Mouse (Mus musculus): Measurements from ENCODE around the gene U2af1. TPM values are rescaled to one million over a fixed set of nuclear protein-coding genes. Genes with fewer than 3 reads are reported as not detected.
A peak's percentile ranks its signal among the peaks of the same experiment; 100 is the strongest.

Gene U2af1
- total and polyA plus RNA-seq, 3 experiments = 211 to 928 (median 498) TPM

DNA sequence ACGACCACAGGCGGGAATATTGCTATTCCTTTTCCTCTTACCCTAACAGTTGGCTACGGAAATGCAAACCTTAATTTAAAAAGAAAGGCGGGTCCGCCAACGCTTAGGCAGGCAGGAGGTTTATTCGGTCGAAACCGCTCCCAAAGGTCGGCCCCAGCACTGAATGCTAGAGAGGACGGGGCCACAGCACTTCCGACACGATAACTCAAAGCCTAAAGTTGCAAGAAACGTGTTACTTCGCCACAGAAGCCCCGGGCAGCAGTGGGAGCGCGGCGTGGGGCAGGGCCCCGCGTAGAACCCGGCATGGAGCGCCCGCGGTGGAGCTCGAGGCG, 590 bp downstream of the U2af1 start:
- H3K9ac ChIP-seq (ENCODE audit: control insufficient read depth, low read depth, low read length, poor library complexity, severe bottlenecking) = peak overlapping the region; percentile 95
- peaks cover 0 to 7% of the 10 kb centered on the region in 2 experiments; a peak in 3 of 4 replicates for H3K4me1 ChIP-seq (ENCODE audit: control insufficient read depth in 1 of 2, insufficient read depth in 2 of 2, low read length in 2 of 2)
- TF ChIP-seq MAZ (IDR thresholded peaks at IDR 0.05; ENCODE audit: low read depth, low read length) = no peak
- 0 out of 2 replicates have a peak, but pooled peaks have one; percentile 87 for TF ChIP-seq CHD1 (IDR thresholded peaks at IDR 0.05; ENCODE audit: low read depth, low read length)

GRCm38 (mm10) chr17:31657141-31657983, 1.3 kb downstream of the U2af1 start:
- Histone ChIP-seq H3K4me1 (ENCODE audit: control insufficient read depth in 1 of 2, insufficient read depth in 2 of 2, low read length in 2 of 2) (peaks cover 0 to 7% of the 10 kb centered on the region in 2 experiments; a peak in 3 of 4 replicates), H3K9me3 (replicated peaks; ENCODE audit: insufficient read depth, low read length) (no peaks in the 10 kb centered on the region), H3K36me3 (ENCODE audit: control insufficient read depth in 1 of 2, insufficient read depth in 2 of 2, low read length in 2 of 2) (peaks cover 16 to 23% of the 10 kb centered on the region in 2 experiments), H3K4me3 (ENCODE audit: control insufficient read depth in 1 of 2, insufficient read depth in 1 of 2, low read depth in 2 of 2, low read length in 2 of 2) (peak overlapping the region; percentile 96 to 100), H3K27me3 (ENCODE audit: control insufficient read depth in 1 of 2, insufficient read depth in 2 of 2, low read length in 2 of 2) (no peaks in the 10 kb centered on the region), H3K9ac (ENCODE audit: control insufficient read depth, low read depth, low read length, poor library complexity, severe bottlenecking) (peak overlapping the region; percentile 95), H3K79me2 (ENCODE audit: control insufficient read depth, insufficient read depth, low read length, poor library complexity) (peaks cover 37% of the 10 kb centered on the region), H3K27ac (ENCODE audit: control insufficient read depth, low read depth, low read length) (peak overlapping the region; percentile 64)
- DNase-seq (ENCODE audit: low read depth, low spot score) = peak; percentile 36
- TF ChIP-seq ZC3H11A (IDR thresholded peaks at IDR 0.05; ENCODE audit: low read depth, low read length) (no peak), TCF12 (IDR thresholded peaks at IDR 0.05; ENCODE audit: low read depth, low read length) (no peak), ETS1 (IDR thresholded peaks at IDR 0.05; ENCODE audit: low read depth, low read length) (no peak), GABPA (IDR thresholded peaks at IDR 0.05; ENCODE audit: low read depth, low read length) (no peak), MEF2A (IDR thresholded peaks at IDR 0.05; ENCODE audit: extremely low read depth, insufficient replicate concordance, low read depth, low read length, poor library complexity, severe bottlenecking) (no peak), MAFK (IDR thresholded peaks at IDR 0.05; ENCODE audit: borderline replicate concordance, low read depth, low read length) (no peak), USF1 (IDR thresholded peaks at IDR 0.05; ENCODE audit: low read depth, low read length) (no peak), EP300 (IDR thresholded peaks at IDR 0.05; ENCODE audit: low read depth in 1 of 2, low read length in 2 of 2) (no peak), MAX (IDR thresholded peaks at IDR 0.05; ENCODE audit: low read length) (no peak), CHD2 (IDR thresholded peaks at IDR 0.05; ENCODE audit: low read length) (no peak), MAZ (IDR thresholded peaks at IDR 0.05; ENCODE audit: low read depth, low read length) (no peak), MYB (IDR thresholded peaks at IDR 0.05; ENCODE audit: low read depth, low read length) (no peak), MXI1 (IDR thresholded peaks at IDR 0.05; ENCODE audit: low read depth, low read length) (no peak), CTCF (IDR thresholded peaks at IDR 0.05 in 2 of 3, conservative IDR thresholded peaks at IDR 0.05 in 1 of 3; ENCODE audit: control insufficient read depth in 1 of 3, insufficient read depth in 1 of 3, low read depth in 2 of 3, low read length in 3 of 3, poor library complexity in 1 of 3, severe bottlenecking in 1 of 3) (no peak), USF2 (IDR thresholded peaks at IDR 0.05; ENCODE audit: borderline replicate concordance in 1 of 2, insufficient read depth in 1 of 2, low read depth in 1 of 2, low read length in 2 of 2) (no peak), TBP (IDR thresholded peaks at IDR 0.05; ENCODE audit: low read depth, low read length) (no peak), UBTF (IDR thresholded peaks at IDR 0.05; ENCODE audit: borderline replicate concordance, insufficient read depth, low read depth, low read length) (no peak), RCOR1 (IDR thresholded peaks at IDR 0.05; ENCODE audit: low read depth, low read length) (no peak), POLR2AphosphoS5 (IDR thresholded peaks at IDR 0.05; ENCODE audit: borderline replicate concordance, low read depth, low read length) (no peak), CHD1 (IDR thresholded peaks at IDR 0.05; ENCODE audit: low read depth, low read length) (no peak)

More for the DNA sequence above, 590 bp downstream of the U2af1 start:
- Histone ChIP-seq H3K36me3 (ENCODE audit: control insufficient read depth in 1 of 2, insufficient read depth in 2 of 2, low read length in 2 of 2) (peaks cover 16% of the 10 kb centered on the region in 2 experiments), H3K27me3 (ENCODE audit: control insufficient read depth in 1 of 2, insufficient read depth in 2 of 2, low read length in 2 of 2) (no peaks in the 10 kb centered on the region), H3K27ac (ENCODE audit: control insufficient read depth, low read depth, low read length) (peak overlapping the region; percentile 64), H3K4me3 (ENCODE audit: control insufficient read depth in 1 of 2, insufficient read depth in 1 of 2, low read depth in 2 of 2, low read length in 2 of 2) (peak overlapping the region; percentile 96 to 100), H3K9me3 (replicated peaks; ENCODE audit: insufficient read depth, low read length) (no peaks in the 10 kb centered on the region), H3K79me2 (ENCODE audit: control insufficient read depth, insufficient read depth, low read length, poor library complexity) (peaks cover 37% of the 10 kb centered on the region)
- peak; percentile 32 for DNase-seq (ENCODE audit: low read depth, low spot score)

All from MEL (cell line).